Mouse (Mus musculus) granulocyte monocyte progenitor cell, adult 5-6 weeks (primary cell): ENCODE results near the gene Acadvl. TPM values are rescaled to one million over a fixed set of nuclear protein-coding genes. Genes with fewer than 3 reads are reported as not detected.
"Not testable (repeated sequence)": the region's sequence is repeated elsewhere in the genome, so short reads cannot be mapped to it uniquely, and the experiment has no call there.

Experiments used
- ATAC-seq: replicated peaks from 2 replicates; pipeline ENCODE4 v1.8.0; 2016; ENCODE audit warnings: mild to moderate bottlenecking, moderate TSS enrichment, inconsistent platforms; ENCODE audit not compliant: poor library complexity, severe bottlenecking
- total RNA-seq, 2 experiments: library from RNA; stranded (forward) in 1 of 2; stranded (reverse) in 1 of 2; fragments of 200-712, 200-1000 nt in 1 of 2; fragments of >200 nt in 1 of 2; fragmentation: Nextera tagmentation in 1 of 2; gene quantifications; 2 replicates each; pipeline ENCODE4 v1.2.3; 2014 to 2017

Gene Acadvl
- total RNA-seq, 2 experiments from 2014 or later: 39.7 to 40.3 TPM

GRCm38 (mm10) chr11:70028401-70029129 lies 13.4 kb upstream of the Acadvl start:
- ATAC-seq: no peak

DNA sequence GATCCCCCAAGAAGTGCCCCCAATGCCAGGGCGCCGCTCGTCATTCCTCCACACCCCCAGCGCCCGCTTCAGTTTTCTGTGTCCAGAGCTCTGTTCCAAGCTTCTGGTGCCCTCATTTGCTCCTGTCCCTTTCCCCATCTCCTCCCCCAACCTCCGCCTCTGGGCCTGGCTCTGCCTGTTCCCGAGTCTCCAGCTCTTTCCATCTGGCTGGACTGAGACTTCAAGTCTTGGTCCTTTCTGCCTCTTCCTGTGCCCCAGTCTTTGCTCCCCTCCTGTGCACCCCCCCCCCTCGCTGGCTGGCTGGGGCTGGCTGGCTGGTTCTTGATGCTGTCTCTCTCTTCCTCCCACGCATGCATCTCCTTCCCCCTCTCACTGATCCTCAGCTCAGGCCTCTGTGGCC lies 12.2 kb upstream of the Acadvl start:
- ATAC-seq: no peak

GRCm38 (mm10) chr11:70026689-70027088 lies 11.5 kb upstream of the Acadvl start:
- ATAC-seq: no peak

GRCm38 (mm10) chr11:70024151-70024514 lies 8.9 kb upstream of the Acadvl start:
- no peak for ATAC-seq

DNA sequence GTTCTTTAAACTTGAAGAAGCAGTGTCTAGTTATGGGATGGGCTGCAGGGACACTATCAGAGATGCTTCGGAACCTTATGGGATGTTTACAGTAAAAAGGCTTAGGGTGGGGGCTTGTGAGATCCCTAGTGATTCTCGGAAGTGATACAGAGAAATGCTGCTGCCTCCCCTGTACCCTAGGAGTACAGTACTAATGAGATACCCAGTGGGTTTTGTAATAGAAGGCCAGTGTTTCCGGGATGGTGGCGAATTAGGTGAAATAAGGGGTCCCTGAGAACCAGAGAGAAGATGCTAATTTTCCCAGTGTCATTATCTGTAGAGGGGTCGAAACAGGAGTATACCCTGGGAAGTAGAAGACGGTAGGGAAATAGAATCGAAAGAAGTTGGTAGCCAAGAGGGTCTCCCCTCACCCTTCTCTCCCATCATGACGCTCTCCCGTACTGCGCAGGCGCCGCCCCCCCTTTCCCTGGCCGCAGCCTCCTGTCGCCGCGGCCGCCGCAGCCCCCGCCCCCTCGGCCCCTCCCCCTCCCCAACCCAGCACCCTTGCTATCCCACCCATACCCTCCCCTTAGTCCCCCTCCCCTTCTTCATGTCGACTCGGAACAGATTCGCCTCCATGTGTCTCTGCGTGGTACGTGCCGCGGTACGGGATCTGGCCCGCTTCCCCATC lies 8.4 kb upstream of the Acadvl start:
- no peak for ATAC-seq

DNA sequence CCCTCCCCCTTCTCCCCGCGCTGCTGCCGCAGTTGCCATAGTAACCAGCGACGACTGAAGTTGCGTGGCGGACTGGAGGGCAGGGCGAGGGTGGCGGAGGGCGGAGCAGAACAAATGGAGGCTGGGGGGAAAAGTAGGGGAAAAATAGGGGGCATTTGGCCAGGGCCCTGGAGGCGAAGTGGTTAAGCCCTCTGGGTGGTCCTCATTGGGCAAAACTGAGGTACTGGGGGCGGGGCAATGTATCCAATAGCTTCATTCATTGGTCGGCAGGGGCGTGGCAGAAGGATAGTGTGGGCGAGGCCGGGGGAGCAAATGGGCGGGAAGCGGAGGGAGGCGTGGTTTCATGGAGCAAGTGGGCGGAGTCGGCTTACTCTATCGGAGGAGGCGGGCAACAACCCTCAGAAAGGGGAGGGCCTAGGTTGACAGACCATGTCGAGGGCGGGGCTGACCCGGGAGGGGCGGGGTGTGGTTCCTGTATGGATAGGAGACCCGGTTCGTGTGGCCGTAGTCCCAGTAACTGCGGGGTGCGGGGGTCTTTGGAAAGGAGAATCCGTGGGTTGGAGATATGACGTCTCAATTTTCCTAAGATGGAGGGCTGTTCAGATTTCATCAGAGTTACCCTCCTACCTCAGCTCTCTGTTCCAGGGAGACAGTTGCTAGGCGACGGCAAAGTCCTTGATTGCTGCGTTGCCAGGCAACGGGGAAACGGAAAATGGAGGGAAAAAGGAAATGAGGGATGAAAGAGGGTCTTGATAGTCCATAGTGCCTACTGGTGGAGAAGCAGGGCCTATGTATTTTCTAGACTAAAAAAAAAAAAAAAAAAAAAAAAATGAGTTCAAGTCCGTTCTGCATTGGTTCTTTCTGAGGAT lies 6.3 kb upstream of the Acadvl start:
- peak; percentile 82 for ATAC-seq

DNA sequence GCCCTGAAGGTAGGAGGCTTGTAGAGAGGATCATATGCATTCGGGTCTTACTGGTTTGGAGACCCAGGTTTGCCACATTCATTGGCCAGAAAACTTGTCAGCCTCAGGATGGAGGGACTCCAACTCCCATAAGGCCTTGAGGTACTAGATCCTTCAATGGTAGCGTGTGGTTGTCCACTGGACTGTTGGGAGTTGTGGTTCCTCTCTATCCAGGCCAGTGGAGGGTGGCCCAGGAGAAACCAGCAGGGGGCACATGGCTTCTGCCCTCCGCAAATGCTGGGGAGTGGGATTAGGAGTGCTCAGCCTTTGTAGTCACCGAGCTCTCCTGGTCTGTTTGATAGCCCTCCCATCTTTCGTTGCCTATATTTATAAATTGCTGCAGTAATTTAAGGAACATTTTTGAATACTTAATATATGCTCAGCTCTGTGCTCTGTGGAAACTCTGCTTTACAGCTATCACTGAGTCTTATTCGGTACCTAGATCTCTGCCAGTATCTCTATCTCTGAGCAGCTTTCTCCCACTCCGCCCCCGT lies 5.6 kb upstream of the Acadvl start:
- ATAC-seq: peak; percentile 72

GRCm38 (mm10) chr11:70020022-70020631 lies 4.9 kb upstream of the Acadvl start:
- ATAC-seq: no peak

GRCm38 (mm10) chr11:70019495-70020021 lies 4.3 kb upstream of the Acadvl start:
- no peak for ATAC-seq

- no peak for ATAC-seq
Observed at GRCm38 (mm10) chr11:70018131-70018990, 3.1 kb upstream of the Acadvl start.

- ATAC-seq: no peak
Observed at GRCm38 (mm10) chr11:70017199-70017767, 2.1 kb upstream of the Acadvl start.

GRCm38 (mm10) chr11:70016669-70017068 lies 1.5 kb upstream of the Acadvl start, which contains the start of gene Dlg4:
Gene Dlg4 (plus strand): TSS chr11:70016942.
- ATAC-seq: no peak

DNA sequence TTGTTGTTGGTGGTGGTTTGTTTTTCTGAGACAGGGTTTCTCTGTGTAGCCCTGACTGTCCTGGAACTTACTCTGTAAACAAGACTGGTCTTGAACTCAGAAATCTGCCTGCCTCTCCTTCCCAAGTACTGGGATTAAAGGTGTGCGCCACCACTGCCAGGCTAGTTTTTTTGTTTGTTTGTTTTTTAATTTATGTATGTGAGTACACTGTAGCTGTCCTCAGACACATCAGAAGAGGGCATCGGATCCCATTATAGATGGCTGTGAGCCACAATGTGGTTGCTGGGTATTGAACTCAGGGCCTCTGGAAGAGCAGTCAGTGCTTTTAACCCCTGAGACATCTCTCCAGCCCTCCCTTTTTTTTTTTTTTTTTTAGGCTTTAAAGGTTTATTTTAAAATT lies 966 bp upstream of the Acadvl start:
- not testable (repeated sequence) for ATAC-seq

DNA sequence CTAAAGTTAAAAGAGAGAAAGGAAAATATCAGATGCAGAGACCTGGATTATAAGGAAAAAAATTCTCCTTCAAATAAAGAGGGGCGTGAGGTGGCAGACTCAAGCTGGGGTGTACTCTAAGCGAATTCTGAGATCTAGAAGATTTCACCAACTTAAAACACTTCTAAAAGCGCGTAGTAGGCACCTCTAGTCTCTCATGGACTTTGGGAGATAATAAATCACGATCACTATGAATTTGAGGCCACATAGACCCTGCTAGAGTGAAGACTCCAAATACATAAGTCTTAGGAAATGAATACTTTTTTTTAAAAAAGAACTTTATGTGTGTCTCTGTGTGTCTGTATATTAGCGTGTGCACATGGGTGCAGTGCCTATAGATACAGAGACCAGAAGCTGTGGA lies 466 bp upstream of the Acadvl start:
- ATAC-seq: no peak

DNA sequence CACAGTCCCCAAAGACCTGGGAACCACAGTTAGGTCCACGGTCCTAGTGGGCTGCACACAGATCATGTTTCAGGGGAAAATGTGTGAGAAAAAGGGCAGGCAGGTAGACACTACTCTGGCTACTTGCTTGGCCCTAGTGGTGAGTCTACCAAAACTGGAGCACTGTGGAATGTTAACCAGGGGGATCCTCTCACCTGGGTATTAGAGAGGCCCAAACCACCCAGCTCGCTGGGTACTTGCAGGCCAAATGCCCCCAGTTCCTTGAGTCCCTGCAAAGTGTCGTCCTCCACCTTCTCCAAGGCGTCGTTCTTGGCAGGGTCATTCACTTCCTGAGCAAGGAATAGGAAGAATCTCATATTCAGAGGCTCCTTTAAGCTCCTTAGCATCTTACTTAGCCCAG lies 1.2 kb downstream of the Acadvl start:
- no peak for ATAC-seq

- ATAC-seq: no peak
Observed at GRCm38 (mm10) chr11:70013408-70013807, 1.8 kb downstream of the Acadvl start.

DNA sequence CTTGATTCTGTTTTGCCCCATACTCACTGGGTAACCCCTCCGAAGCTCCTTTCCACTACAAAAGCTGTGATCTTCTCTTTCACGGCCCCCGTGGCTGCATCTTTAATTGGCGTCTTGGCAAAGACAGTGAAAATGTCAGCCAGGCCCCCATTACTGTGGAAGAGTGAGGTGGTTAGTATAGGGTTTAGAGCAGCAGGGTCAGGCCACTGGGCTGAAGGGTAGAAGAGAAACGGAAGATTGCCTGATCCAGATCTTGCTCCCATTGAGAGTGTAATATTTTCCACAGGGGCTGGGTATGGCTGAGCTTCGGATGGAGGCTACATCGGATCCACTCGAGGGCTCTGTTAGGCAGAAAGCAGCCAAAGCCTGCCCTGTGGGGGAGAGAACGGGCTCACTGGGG lies 2.3 kb downstream of the Acadvl start:
- ATAC-seq: no peak

DNA sequence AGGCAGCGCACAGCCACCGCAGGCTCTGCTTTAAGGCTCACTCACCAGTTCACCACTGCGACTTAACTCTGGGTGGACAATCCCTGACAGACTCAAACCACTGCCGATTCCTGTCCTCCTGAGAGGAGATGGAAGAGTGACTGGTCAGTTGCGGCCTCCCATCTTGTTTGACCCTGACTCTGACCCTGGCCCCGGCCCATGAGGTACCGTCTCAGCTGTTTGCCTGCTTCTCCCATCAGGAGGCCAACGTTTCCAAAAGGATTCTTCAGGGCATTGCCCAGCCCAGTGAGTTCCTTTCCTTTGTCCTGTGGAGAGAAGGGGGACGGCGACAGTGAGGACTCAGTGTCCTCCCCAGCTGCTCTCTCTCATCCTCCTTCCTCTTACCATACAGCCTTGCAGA lies 4.2 kb downstream of the Acadvl start:
- ATAC-seq: no peak

DNA sequence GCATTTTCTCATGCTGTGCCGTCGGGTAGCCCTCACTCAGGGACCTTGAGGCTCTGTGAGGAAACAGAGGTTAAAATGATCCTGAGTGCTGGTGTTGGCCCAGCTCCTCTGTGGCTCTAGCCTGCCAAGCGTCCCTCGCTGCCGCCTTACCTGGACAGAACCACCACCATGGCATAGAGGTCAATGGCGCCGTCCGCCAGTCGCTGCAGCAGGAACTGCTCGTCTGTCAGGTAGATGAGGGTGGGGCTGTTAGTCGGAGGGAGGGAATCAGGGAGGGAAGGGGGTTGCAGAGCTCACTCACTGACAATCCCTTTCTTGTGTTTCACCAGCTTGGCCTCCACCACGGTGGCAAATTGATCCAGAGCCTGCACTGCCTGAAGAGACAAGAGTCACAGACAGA lies 4.7 kb downstream of the Acadvl start:
- ATAC-seq: no peak
